Mouse (Mus musculus) spleen, postnatal 10 days (tissue): ENCODE results near the gene Schip1.

Experiments
- DNase-seq, 2 experiments: peaks; one replicate each; pipeline ENCODE4 v3.0.0; 2021 to 2022; ENCODE audit warnings: low spot score in 2 of 2

The Schip1 gene

GRCm38 (mm10) chr3:68617708-68618107 is 553.1 kb downstream of the Schip1 start:
- no peak for DNase-seq

- no peak for DNase-seq
Measured at GRCm38 (mm10) chr3:68619097-68619496, 554.5 kb downstream of the Schip1 start.

GRCm38 (mm10) chr3:68621971-68622370 is 557.4 kb downstream of the Schip1 start:
- no peak for DNase-seq

GRCm38 (mm10) chr3:68623036-68623435 is 558.4 kb downstream of the Schip1 start:
- DNase-seq = no peak

- no peak for DNase-seq
Measured at GRCm38 (mm10) chr3:68624471-68624870, 559.9 kb downstream of the Schip1 start.

GRCm38 (mm10) chr3:68630261-68630660 is 565.7 kb downstream of the Schip1 start:
- no peak for DNase-seq

- no peak for DNase-seq
Measured at GRCm38 (mm10) chr3:68630821-68631220, 566.2 kb downstream of the Schip1 start.

- DNase-seq = no peak
Measured at GRCm38 (mm10) chr3:68632714-68633113, 568.1 kb downstream of the Schip1 start.

- no peak for DNase-seq
Measured at GRCm38 (mm10) chr3:68633577-68633976, 569.0 kb downstream of the Schip1 start.

- no peak for DNase-seq
Measured at GRCm38 (mm10) chr3:68637960-68638359, 573.4 kb downstream of the Schip1 start.

- no peak for DNase-seq
Measured at GRCm38 (mm10) chr3:68638703-68639102, 574.1 kb downstream of the Schip1 start.

GRCm38 (mm10) chr3:68642935-68643334 is 578.3 kb downstream of the Schip1 start:
- no peak for DNase-seq

- peak in 1 of 2 experiments; percentile 51 for DNase-seq
Measured at GRCm38 (mm10) chr3:68646387-68647130, 582.0 kb downstream of the Schip1 start.

GRCm38 (mm10) chr3:68647282-68647681 is 582.7 kb downstream of the Schip1 start:
- no peak for DNase-seq

- DNase-seq = no peak
Measured at GRCm38 (mm10) chr3:68650251-68650650, 585.6 kb downstream of the Schip1 start.

GRCm38 (mm10) chr3:68656607-68657352 is 592.2 kb downstream of the Schip1 start:
- DNase-seq = no peak

- DNase-seq = no peak
Measured at GRCm38 (mm10) chr3:68657589-68658245, 593.1 kb downstream of the Schip1 start.

- no peak for DNase-seq
Measured at GRCm38 (mm10) chr3:68659996-68660395, 595.4 kb downstream of the Schip1 start.

- DNase-seq = no peak
Measured at GRCm38 (mm10) chr3:68660538-68660937, 595.9 kb downstream of the Schip1 start.

GRCm38 (mm10) chr3:68662386-68662785 is 597.8 kb downstream of the Schip1 start:
- no peak for DNase-seq

GRCm38 (mm10) chr3:68664337-68664736 is 599.7 kb downstream of the Schip1 start:
- no peak for DNase-seq

GRCm38 (mm10) chr3:68666377-68666776 is 601.8 kb downstream of the Schip1 start:
- DNase-seq = no peak

- DNase-seq = no peak
Measured at GRCm38 (mm10) chr3:68667852-68668251, 603.2 kb downstream of the Schip1 start.
